Mouse (Mus musculus): Measurements from ENCODE around the gene Midn. TPM values are rescaled to one million over a fixed set of nuclear protein-coding genes. Genes with fewer than 3 reads are reported as not detected.

Midn gene
- polyA plus RNA-seq, 1 experiment, result 101 TPM

- Histone ChIP-seq H3K4me3 (ENCODE audit: insufficient read depth, low read length) (no peak overlapping the region), H3K4me1 (ENCODE audit: control insufficient read depth, insufficient read depth, low read length) (no peaks in the 10 kb centered on the region), H3K27ac (ENCODE audit: insufficient read depth, low read length) (no peak overlapping the region)
- TF ChIP-seq POLR2A (IDR thresholded peaks at IDR 0.05; ENCODE audit: low read depth, low read length), result no peak
- TF ChIP-seq CTCF (IDR thresholded peaks at IDR 0.05; ENCODE audit: borderline replicate concordance, insufficient read depth, low read length), result no peak
These were observed 24.0 kb upstream of the Midn start for GRCm38 (mm10) chr10:80123932-80124562.

- no peak for TF ChIP-seq POLR2A (IDR thresholded peaks at IDR 0.05; ENCODE audit: low read depth, low read length)
- no peak for TF ChIP-seq CTCF (IDR thresholded peaks at IDR 0.05; ENCODE audit: borderline replicate concordance, insufficient read depth, low read length)
- no peaks in the 10 kb centered on the region for H3K4me1 ChIP-seq (ENCODE audit: control insufficient read depth, insufficient read depth, low read length)
- no peak overlapping the region for H3K4me3 ChIP-seq (ENCODE audit: insufficient read depth, low read length)
- no peak overlapping the region for H3K27ac ChIP-seq (ENCODE audit: insufficient read depth, low read length)
These were observed 20.2 kb upstream of the Midn start for GRCm38 (mm10) chr10:80127920-80128319.

GRCm38 (mm10) chr10:80129846-80130245, 18.2 kb upstream of the Midn start:
- TF ChIP-seq CTCF (IDR thresholded peaks at IDR 0.05; ENCODE audit: borderline replicate concordance, insufficient read depth, low read length) (no peak), POLR2A (IDR thresholded peaks at IDR 0.05; ENCODE audit: low read depth, low read length) (no peak)
- Histone ChIP-seq H3K27ac (ENCODE audit: insufficient read depth, low read length) (no peak overlapping the region), H3K4me3 (ENCODE audit: insufficient read depth, low read length) (no peak overlapping the region), H3K4me1 (ENCODE audit: control insufficient read depth, insufficient read depth, low read length) (no peaks in the 10 kb centered on the region)

- H3K4me1 ChIP-seq (ENCODE audit: control insufficient read depth, insufficient read depth, low read length), result no peaks in the 10 kb centered on the region
- no peak for TF ChIP-seq CTCF (IDR thresholded peaks at IDR 0.05; ENCODE audit: borderline replicate concordance, insufficient read depth, low read length)
- no peak; the same call in 1 of the 2 replicates for TF ChIP-seq POLR2A (IDR thresholded peaks at IDR 0.05; ENCODE audit: low read depth, low read length)
- no peak overlapping the region for H3K4me3 ChIP-seq (ENCODE audit: insufficient read depth, low read length)
- H3K27ac ChIP-seq (ENCODE audit: insufficient read depth, low read length), result no peak overlapping the region
These were observed 17.6 kb upstream of the Midn start for GRCm38 (mm10) chr10:80130403-80131031.

- Histone ChIP-seq H3K27ac (ENCODE audit: insufficient read depth, low read length) (no peak overlapping the region), H3K4me3 (ENCODE audit: insufficient read depth, low read length) (no peak overlapping the region), H3K4me1 (ENCODE audit: control insufficient read depth, insufficient read depth, low read length) (no peaks in the 10 kb centered on the region)
- TF ChIP-seq CTCF (IDR thresholded peaks at IDR 0.05; ENCODE audit: borderline replicate concordance, insufficient read depth, low read length) (no peak), POLR2A (IDR thresholded peaks at IDR 0.05; ENCODE audit: low read depth, low read length) (peak; percentile 18; the same call in 1 of the 2 replicates)
These were observed 16.6 kb upstream of the Midn start for GRCm38 (mm10) chr10:80131316-80131951.

GRCm38 (mm10) chr10:80131952-80132350, 16.1 kb upstream of the Midn start:
- no peak overlapping the region for H3K27ac ChIP-seq (ENCODE audit: insufficient read depth, low read length)

GRCm38 (mm10) chr10:80133226-80133849, 14.7 kb upstream of the Midn start:
- TF ChIP-seq CTCF (IDR thresholded peaks at IDR 0.05; ENCODE audit: borderline replicate concordance, insufficient read depth, low read length), result no peak
- Histone ChIP-seq H3K27ac (ENCODE audit: insufficient read depth, low read length) (no peak overlapping the region), H3K4me1 (ENCODE audit: control insufficient read depth, insufficient read depth, low read length) (0 out of 2 replicates have a peak, but pooled peaks cover 2% of the 10 kb centered on the region), H3K4me3 (ENCODE audit: insufficient read depth, low read length) (no peak overlapping the region)

More at GRCm38 (mm10) chr10:80131952-80132350, 16.1 kb upstream of the Midn start:
- TF ChIP-seq CTCF (IDR thresholded peaks at IDR 0.05; ENCODE audit: borderline replicate concordance, insufficient read depth, low read length) (no peak), POLR2A (IDR thresholded peaks at IDR 0.05; ENCODE audit: low read depth, low read length) (no peak)
- Histone ChIP-seq H3K4me3 (ENCODE audit: insufficient read depth, low read length) (no peak overlapping the region), H3K4me1 (ENCODE audit: control insufficient read depth, insufficient read depth, low read length) (no peaks in the 10 kb centered on the region)

- H3K4me1 ChIP-seq (ENCODE audit: control insufficient read depth, insufficient read depth, low read length), result 0 out of 2 replicates have a peak, but pooled peaks cover 2% of the 10 kb centered on the region
- H3K27ac ChIP-seq (ENCODE audit: insufficient read depth, low read length), result no peak overlapping the region
- TF ChIP-seq CTCF (IDR thresholded peaks at IDR 0.05; ENCODE audit: borderline replicate concordance, insufficient read depth, low read length) (no peak), POLR2A (IDR thresholded peaks at IDR 0.05; ENCODE audit: low read depth, low read length) (no peak)
These were observed 13.7 kb upstream of the Midn start for GRCm38 (mm10) chr10:80134421-80134820.

GRCm38 (mm10) chr10:80135161-80135560, 12.9 kb upstream of the Midn start:
- H3K27ac ChIP-seq (ENCODE audit: insufficient read depth, low read length), result no peak overlapping the region
- 0 out of 2 replicates have a peak, but pooled peaks cover 2% of the 10 kb centered on the region for H3K4me1 ChIP-seq (ENCODE audit: control insufficient read depth, insufficient read depth, low read length)
- no peak overlapping the region for H3K4me3 ChIP-seq (ENCODE audit: insufficient read depth, low read length)
- TF ChIP-seq CTCF (IDR thresholded peaks at IDR 0.05; ENCODE audit: borderline replicate concordance, insufficient read depth, low read length) (no peak), POLR2A (IDR thresholded peaks at IDR 0.05; ENCODE audit: low read depth, low read length) (no peak)

More at GRCm38 (mm10) chr10:80134421-80134820, 13.7 kb upstream of the Midn start:
- H3K4me3 ChIP-seq (ENCODE audit: insufficient read depth, low read length), result no peak overlapping the region
